Comparison of ENCODE assay signal across 28 mouse cellular contexts in the genomic region with DNA sequence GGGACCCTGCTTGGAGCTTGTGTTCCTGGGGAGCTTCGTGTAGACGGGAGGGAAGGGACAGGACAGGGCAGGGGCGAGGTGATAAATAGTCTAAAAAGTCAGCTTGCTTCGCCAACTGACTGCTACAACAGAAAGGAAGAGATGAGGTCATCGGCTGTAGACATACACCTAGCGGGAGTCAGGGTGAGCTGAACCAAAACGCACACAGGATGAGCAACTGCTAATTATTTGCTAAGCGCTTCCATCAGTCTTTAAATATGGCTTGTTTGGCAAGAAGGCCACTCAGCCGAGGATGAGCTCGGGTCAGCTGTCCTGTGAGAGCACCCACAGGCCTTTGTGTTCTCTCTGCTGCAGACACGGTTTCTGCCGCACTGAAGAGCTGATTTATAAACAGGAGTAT.
DNase-seq lines count a peak whose midpoint lies in the region; ATAC-seq lines count a peak whose summit lies in the region.
"Had no signal": no experiment of that assay in that cellular context is flagged by ENCODE, and none has a peak within 500 bp of the region (broad histone marks: within the 10 kb centered on the region; RNA-seq: fewer than 3 reads in every experiment).

No protein-coding gene starts in this region.

- no peaks in the 10 kb centered on the region for H3K27me3 ChIP-seq in kidney, embryonic 15.5 days
- no peaks in the 10 kb centered on the region for H3K27me3 ChIP-seq in midbrain, embryonic 13.5 days
- no peaks in the 10 kb centered on the region for H3K27me3 ChIP-seq in midbrain, embryonic 16.5 days (ENCODE audit: control insufficient read depth, insufficient read depth, low read depth, low read length)
- H3K27me3 ChIP-seq in neural tube, embryonic 11.5 days (ENCODE audit: control insufficient read depth, insufficient read depth, low read length): no peaks in the 10 kb centered on the region
- H3K27me3 ChIP-seq: CH12.LX; liver, embryonic 15.5 days; lung, embryonic 15.5 days; megakaryocyte, embryonic 14.5 days had no signal

- no peak overlapping the region for H3K4me2 ChIP-seq in kidney, embryonic 15.5 days
- no peak overlapping the region for H3K4me2 ChIP-seq in midbrain, embryonic 13.5 days (replicated peaks)
- H3K4me2 ChIP-seq in midbrain, embryonic 16.5 days (ENCODE audit: low read length): no peak overlapping the region
- no peak overlapping the region for H3K4me2 ChIP-seq in neural tube, embryonic 11.5 days (ENCODE audit: low read depth)
- H3K4me2 ChIP-seq: heart, embryonic 11.5 days; liver, embryonic 15.5 days; lung, embryonic 15.5 days had no signal

- H3K36me3 ChIP-seq in kidney, embryonic 15.5 days: peaks cover 65% of the 10 kb centered on the region
- H3K36me3 ChIP-seq in midbrain, embryonic 13.5 days: peaks cover 59% of the 10 kb centered on the region
- peaks cover 8% of the 10 kb centered on the region for H3K36me3 ChIP-seq in midbrain, embryonic 16.5 days (ENCODE audit: control insufficient read depth, insufficient read depth, low read length)
- H3K36me3 ChIP-seq in neural tube, embryonic 11.5 days (ENCODE audit: control insufficient read depth, insufficient read depth, low read length): peaks cover 6% of the 10 kb centered on the region; the same call in 1 of the 2 replicates

- H3K9ac ChIP-seq in kidney, embryonic 15.5 days: no peak overlapping the region
- H3K9ac ChIP-seq in midbrain, embryonic 13.5 days (replicated peaks): no peak overlapping the region
- H3K9ac ChIP-seq in midbrain, embryonic 16.5 days (ENCODE audit: low read depth, low read length): no peak overlapping the region
- no peak overlapping the region for H3K9ac ChIP-seq in neural tube, embryonic 11.5 days (ENCODE audit: low read length)
- H3K9ac ChIP-seq: forebrain, postnatal 0 days; liver, embryonic 15.5 days; lung, embryonic 15.5 days had no signal

- ATAC-seq in kidney, embryonic 15.5 days (replicated peaks; ENCODE audit: low FRiP score): peak; percentile 47
- ATAC-seq in midbrain, embryonic 13.5 days: no peak
- ATAC-seq in midbrain, embryonic 16.5 days: no peak
- peak; percentile 17; the same call in 1 of the 2 replicates for ATAC-seq in neural tube, embryonic 11.5 days (ENCODE audit: insufficient read depth, low FRiP score, low TSS enrichment)
- no peak for ATAC-seq in monocyte, adult 5-6 weeks (replicated peaks; ENCODE audit: insufficient number of reproducible peaks, low FRiP score, low TSS enrichment, poor library complexity, severe bottlenecking)
- ATAC-seq: forebrain, postnatal 0 days; intestine, postnatal 0 days had no signal

- no peaks in the 10 kb centered on the region for H3K9me3 ChIP-seq in kidney, embryonic 15.5 days (replicated peaks)
- no peaks in the 10 kb centered on the region for H3K9me3 ChIP-seq in midbrain, embryonic 13.5 days
- no peaks in the 10 kb centered on the region for H3K9me3 ChIP-seq in midbrain, embryonic 16.5 days (replicated peaks; ENCODE audit: control insufficient read depth, low read length, poor library complexity, severe bottlenecking)
- no peaks in the 10 kb centered on the region for H3K9me3 ChIP-seq in neural tube, embryonic 11.5 days (ENCODE audit: control insufficient read depth, low read length)
- H3K9me3 ChIP-seq: forebrain, embryonic 10.5 days; G1E; limb, embryonic 10.5 days; liver, embryonic 15.5 days; lung, embryonic 15.5 days; megakaryocyte, embryonic 14.5 days had no signal

- DNase-seq in kidney, adult 18-20 months: no peak
- peak; percentile 13 for DNase-seq in embryo, embryonic 10.5 days (ENCODE audit: low spot score)
- no peak for DNase-seq in neural tube, embryonic 11.5 days (ENCODE audit: low spot score)
- DNase-seq in adrenal gland, adult 8-10 months: no peak
- DNase-seq: adrenal gland, adult 2 months; B cell, adult 2 months; cerebellum, adult 2 months; cerebellum, postnatal 36 days; forebrain, postnatal 0 days; gastrocnemius, postnatal 14 days; heart, adult 11 months; liver; lung, postnatal 36 days; retina, postnatal 1 day; right cerebral cortex, postnatal 25 days had no signal

- peak overlapping the region; percentile 27; the same call in 1 of the 2 replicates for H3K27ac ChIP-seq in kidney, embryonic 15.5 days
- H3K27ac ChIP-seq in midbrain, embryonic 13.5 days: 0 out of 2 replicates have a peak overlapping the region, but pooled peaks have one; percentile 9
- no peak overlapping the region for H3K27ac ChIP-seq in midbrain, embryonic 16.5 days (ENCODE audit: low read length)
- H3K27ac ChIP-seq in neural tube, embryonic 11.5 days (ENCODE audit: low read depth, low read length): no peak overlapping the region
- H3K27ac ChIP-seq: forebrain, embryonic 10.5 days; limb, embryonic 10.5 days; liver, embryonic 15.5 days; lung, embryonic 15.5 days had no signal

- H3K4me1 ChIP-seq in kidney, embryonic 15.5 days: peaks cover 13% of the 10 kb centered on the region
- H3K4me1 ChIP-seq in midbrain, embryonic 13.5 days (replicated peaks): peaks cover 11% of the 10 kb centered on the region
- no peaks in the 10 kb centered on the region for H3K4me1 ChIP-seq in midbrain, embryonic 16.5 days (ENCODE audit: control insufficient read depth, insufficient read depth, low read length)
- H3K4me1 ChIP-seq in neural tube, embryonic 11.5 days (ENCODE audit: control insufficient read depth, insufficient read depth, low read length): peaks cover 13% of the 10 kb centered on the region
- H3K4me1 ChIP-seq: forebrain, embryonic 10.5 days; limb, embryonic 10.5 days; liver, embryonic 15.5 days; lung, embryonic 15.5 days had no signal

- WGBS in kidney, embryonic 15.5 days: 35% methylated on average over 12 of the region's 12 CpGs
- 51% methylated on average over 12 of the region's 12 CpGs for WGBS in midbrain, embryonic 13.5 days
- WGBS in midbrain, embryonic 16.5 days: 54% methylated on average over 12 of the region's 12 CpGs
- WGBS in neural tube, embryonic 11.5 days: 24% methylated on average over 12 of the region's 12 CpGs

- H3K4me3 ChIP-seq in kidney, embryonic 15.5 days (replicated peaks): no peak overlapping the region
- H3K4me3 ChIP-seq in midbrain, embryonic 13.5 days (replicated peaks): no peak overlapping the region
- no peak overlapping the region for H3K4me3 ChIP-seq in midbrain, embryonic 16.5 days (ENCODE audit: low read depth, low read length)
- no peak overlapping the region for H3K4me3 ChIP-seq in neural tube, embryonic 11.5 days (ENCODE audit: low read depth, low read length)
- H3K4me3 ChIP-seq: forebrain, embryonic 10.5 days; limb, embryonic 10.5 days; liver, embryonic 15.5 days; lung, embryonic 15.5 days; megakaryocyte, embryonic 14.5 days had no signal

Comparison
In these comparisons a context has a peak if more than half of its experiments do, and no peak if none do; other contexts are left out.
1. H3K27ac ChIP-seq: peak in kidney, embryonic 15.5 days (single experiment) and midbrain, embryonic 13.5 days (single experiment); none in midbrain, embryonic 16.5 days (single experiment) and neural tube, embryonic 11.5 days (single experiment).
2. ATAC-seq: peak in kidney, embryonic 15.5 days (single experiment) and neural tube, embryonic 11.5 days (single experiment); none in midbrain, embryonic 13.5 days (single experiment), midbrain, embryonic 16.5 days (single experiment) and monocyte, adult 5-6 weeks (single experiment).